Mouse (Mus musculus): ENCODE results near the gene Tcerg1l. TPM values are rescaled to one million over a fixed set of nuclear protein-coding genes. Genes with fewer than 3 reads are reported as not detected.

Gene Tcerg1l
- polyA plus RNA-seq, 1 experiment from 2014 or later = not detected

DNA sequence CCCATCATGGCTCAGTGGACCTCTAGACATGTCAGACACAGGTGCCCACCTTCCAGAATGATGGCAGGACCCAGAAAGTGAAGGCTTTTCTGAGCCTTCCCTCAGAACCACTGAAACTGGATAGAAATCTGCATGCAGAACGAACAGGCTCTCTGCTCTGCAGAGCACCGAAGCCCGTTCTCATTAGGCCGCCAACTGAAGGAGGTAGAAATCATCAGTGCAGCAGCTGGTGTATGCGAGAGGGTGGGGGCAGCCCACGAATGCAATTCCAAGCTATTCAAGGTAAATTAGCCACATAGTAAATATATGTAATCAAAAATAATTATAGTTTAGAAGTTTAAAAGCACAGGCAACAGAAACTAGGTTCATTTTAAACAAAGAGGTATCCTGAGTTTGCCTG lies 68.9 kb downstream of the Tcerg1l start:
- 85% methylated on average over 6 of the region's 6 CpGs for WGBS (ENCODE audit: missing documents)
- Histone ChIP-seq H3K27ac (no peak overlapping the region), H3K4me3 (ENCODE audit: inconsistent target) (no peak overlapping the region), H3K36me3 (ENCODE audit: inconsistent target) (no peaks in the 10 kb centered on the region), H3K79me2 (ENCODE audit: inconsistent target) (no peaks in the 10 kb centered on the region)

- no peaks in the 10 kb centered on the region for H3K79me2 ChIP-seq (ENCODE audit: inconsistent target)
- 74% methylated on average over 3 of the region's 3 CpGs for WGBS (ENCODE audit: missing documents)
- H3K36me3 ChIP-seq (ENCODE audit: inconsistent target) = no peaks in the 10 kb centered on the region
- no peak overlapping the region for H3K4me3 ChIP-seq (ENCODE audit: inconsistent target)
- no peak overlapping the region for H3K27ac ChIP-seq
Measured at GRCm38 (mm10) chr7:138326760-138327159, 70.8 kb downstream of the Tcerg1l start.

GRCm38 (mm10) chr7:138313733-138314132 lies 83.8 kb downstream of the Tcerg1l start:
- no peak overlapping the region for H3K4me3 ChIP-seq (ENCODE audit: inconsistent target)
- H3K36me3 ChIP-seq (ENCODE audit: inconsistent target) = no peaks in the 10 kb centered on the region
- H3K79me2 ChIP-seq (ENCODE audit: inconsistent target) = no peaks in the 10 kb centered on the region
- H3K27ac ChIP-seq = no peak overlapping the region
- WGBS (ENCODE audit: missing documents) = 83% methylated on average over 1 of the region's 1 CpGs

DNA sequence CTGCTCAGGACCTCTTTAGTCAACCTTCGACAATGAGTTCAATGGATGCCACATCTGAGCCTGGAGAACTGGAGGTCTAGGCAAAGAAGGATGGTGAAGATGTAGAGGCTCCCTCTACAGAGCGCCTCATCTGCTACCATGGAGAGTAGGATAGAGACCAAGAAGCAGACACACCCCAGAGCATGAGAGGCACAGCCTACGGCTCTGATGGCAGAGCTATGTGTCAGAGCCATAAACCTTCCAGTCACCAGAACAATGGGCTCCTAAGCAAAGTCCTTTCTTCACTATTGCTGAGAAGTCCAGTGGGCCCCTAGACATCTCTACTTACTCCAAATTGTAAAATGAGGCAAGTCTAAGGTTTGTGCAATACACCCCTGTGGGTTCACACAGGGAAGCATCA lies 91.4 kb downstream of the Tcerg1l start:
- no peaks in the 10 kb centered on the region for H3K79me2 ChIP-seq (ENCODE audit: inconsistent target)
- no peaks in the 10 kb centered on the region for H3K36me3 ChIP-seq (ENCODE audit: inconsistent target)
- no peak overlapping the region for H3K27ac ChIP-seq
- H3K4me3 ChIP-seq (ENCODE audit: inconsistent target) = no peak overlapping the region
- WGBS (ENCODE audit: missing documents) = 64% methylated on average over 3 of the region's 3 CpGs

- WGBS (ENCODE audit: missing documents) = 82% methylated on average over 5 of the region's 5 CpGs
- H3K4me3 ChIP-seq (ENCODE audit: inconsistent target) = no peak overlapping the region
- no peaks in the 10 kb centered on the region for H3K36me3 ChIP-seq (ENCODE audit: inconsistent target)
- H3K27ac ChIP-seq = no peak overlapping the region
- no peaks in the 10 kb centered on the region for H3K79me2 ChIP-seq (ENCODE audit: inconsistent target)
Measured at GRCm38 (mm10) chr7:138284790-138285189, 112.7 kb downstream of the Tcerg1l start.

DNA sequence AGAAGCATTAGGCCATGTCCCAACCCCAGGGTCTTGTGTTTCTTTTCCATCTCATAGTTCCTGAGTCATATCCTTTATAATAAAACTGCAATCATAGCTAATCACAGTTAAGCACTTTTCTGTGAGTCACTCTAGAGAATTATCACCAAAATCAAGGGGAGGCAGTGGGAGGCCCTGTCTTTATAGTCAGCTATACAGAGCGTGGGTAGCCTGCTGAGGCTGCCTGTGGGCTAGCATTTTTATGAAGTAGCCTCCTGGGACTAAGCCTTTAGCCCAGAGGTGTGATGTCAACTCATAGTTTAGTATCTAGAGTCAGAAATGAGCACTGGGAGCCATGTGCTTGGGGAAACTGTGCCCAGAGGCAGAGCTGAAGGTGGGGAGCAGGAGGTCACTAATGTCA lies 122.3 kb downstream of the Tcerg1l start:
- H3K36me3 ChIP-seq (ENCODE audit: inconsistent target) = no peaks in the 10 kb centered on the region
- H3K79me2 ChIP-seq (ENCODE audit: inconsistent target) = no peaks in the 10 kb centered on the region
- 88% methylated on average over 1 of the region's 1 CpGs for WGBS (ENCODE audit: missing documents)
- H3K4me3 ChIP-seq (ENCODE audit: inconsistent target) = no peak overlapping the region
- no peak overlapping the region for H3K27ac ChIP-seq

GRCm38 (mm10) chr7:138271328-138271727 lies 126.2 kb downstream of the Tcerg1l start:
- no peaks in the 10 kb centered on the region for H3K79me2 ChIP-seq (ENCODE audit: inconsistent target)
- WGBS (ENCODE audit: missing documents) = 94% methylated on average over 7 of the region's 7 CpGs
- H3K27ac ChIP-seq = no peak overlapping the region
- no peaks in the 10 kb centered on the region for H3K36me3 ChIP-seq (ENCODE audit: inconsistent target)
- H3K4me3 ChIP-seq (ENCODE audit: inconsistent target) = no peak overlapping the region

GRCm38 (mm10) chr7:138269386-138269785 lies 128.1 kb downstream of the Tcerg1l start:
- 90% methylated on average over 8 of the region's 8 CpGs for WGBS (ENCODE audit: missing documents)

DNA sequence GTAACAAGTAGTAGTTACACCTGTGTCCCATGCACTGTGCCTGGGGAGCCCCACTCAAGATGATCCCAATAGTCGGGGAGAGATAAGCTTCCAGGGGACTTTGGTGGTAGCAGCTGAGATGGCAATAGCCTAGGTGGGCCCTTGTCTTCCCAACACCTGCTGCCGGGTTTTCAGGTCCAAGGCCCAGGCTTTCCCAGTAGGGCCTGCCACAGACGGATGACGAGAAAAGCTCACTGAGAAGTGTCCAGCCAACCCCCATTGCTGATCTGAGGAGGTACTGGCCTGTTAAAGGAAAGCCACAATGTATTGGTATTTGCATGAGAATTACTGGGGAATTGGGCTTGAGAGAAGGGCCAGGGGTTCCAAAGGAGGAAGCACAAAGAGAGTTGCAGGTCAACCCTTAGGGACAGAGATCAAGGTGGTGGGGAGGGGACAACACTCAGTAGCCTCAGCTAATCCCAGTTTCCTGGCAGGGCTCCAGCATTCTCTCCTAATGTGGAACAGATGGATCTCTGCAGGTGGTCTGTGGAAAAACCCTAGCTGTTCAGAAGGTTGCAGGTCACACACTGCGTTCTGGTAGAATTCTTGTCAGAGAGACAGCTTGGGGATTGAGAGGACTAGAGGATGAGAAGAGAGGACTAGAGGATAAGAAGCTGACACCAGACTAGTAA lies 129.4 kb downstream of the Tcerg1l start:
- no peaks in the 10 kb centered on the region for H3K79me2 ChIP-seq (ENCODE audit: inconsistent target)
- no peak overlapping the region for H3K27ac ChIP-seq
- WGBS (ENCODE audit: missing documents) = 82% methylated on average over 5 of the region's 5 CpGs
- no peak overlapping the region for H3K4me3 ChIP-seq (ENCODE audit: inconsistent target)
- H3K36me3 ChIP-seq (ENCODE audit: inconsistent target) = no peaks in the 10 kb centered on the region

More at GRCm38 (mm10) chr7:138269386-138269785, 128.1 kb downstream of the Tcerg1l start:
- no peaks in the 10 kb centered on the region for H3K36me3 ChIP-seq (ENCODE audit: inconsistent target)
- no peak overlapping the region for H3K27ac ChIP-seq
- no peaks in the 10 kb centered on the region for H3K79me2 ChIP-seq (ENCODE audit: inconsistent target)
- no peak overlapping the region for H3K4me3 ChIP-seq (ENCODE audit: inconsistent target)

DNA sequence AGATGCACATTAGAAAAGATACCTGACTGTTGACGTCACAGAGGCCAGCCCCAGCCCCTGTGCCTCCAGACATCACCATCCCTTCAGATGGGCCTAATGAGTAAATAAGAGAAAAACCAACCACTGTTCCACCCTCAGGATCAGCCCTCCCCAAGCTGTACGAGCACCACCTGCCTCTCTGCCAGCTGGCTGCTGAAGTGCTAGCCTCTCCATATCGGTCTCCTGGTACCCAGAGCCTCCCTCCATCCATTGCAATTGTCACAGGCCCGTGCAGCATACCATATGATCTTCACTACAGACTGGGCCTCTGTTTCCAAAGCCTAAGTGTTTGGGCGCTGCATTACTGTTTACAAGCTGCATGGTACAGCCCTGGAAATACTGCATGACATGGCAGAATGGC lies 148.9 kb downstream of the Tcerg1l start:
- H3K27ac ChIP-seq = no peak overlapping the region
- H3K79me2 ChIP-seq (ENCODE audit: inconsistent target) = no peaks in the 10 kb centered on the region
- 85% methylated on average over 5 of the region's 5 CpGs for WGBS (ENCODE audit: missing documents)
- H3K4me3 ChIP-seq (ENCODE audit: inconsistent target) = no peak overlapping the region
- no peaks in the 10 kb centered on the region for H3K36me3 ChIP-seq (ENCODE audit: inconsistent target)

- no peak overlapping the region for H3K4me3 ChIP-seq (ENCODE audit: inconsistent target)
- H3K36me3 ChIP-seq (ENCODE audit: inconsistent target) = no peaks in the 10 kb centered on the region
- WGBS (ENCODE audit: missing documents) = 78% methylated on average over 3 of the region's 3 CpGs
- H3K79me2 ChIP-seq (ENCODE audit: inconsistent target) = no peaks in the 10 kb centered on the region
- H3K27ac ChIP-seq = no peak overlapping the region
Measured at GRCm38 (mm10) chr7:138248176-138248575, 149.4 kb downstream of the Tcerg1l start.

GRCm38 (mm10) chr7:138246684-138247083 lies 150.8 kb downstream of the Tcerg1l start:
- WGBS (ENCODE audit: missing documents) = 0% methylated on average over 2 of the region's 2 CpGs
- Histone ChIP-seq H3K27ac (no peak overlapping the region), H3K4me3 (ENCODE audit: inconsistent target) (no peak overlapping the region), H3K36me3 (ENCODE audit: inconsistent target) (no peaks in the 10 kb centered on the region), H3K79me2 (ENCODE audit: inconsistent target) (no peaks in the 10 kb centered on the region)

DNA sequence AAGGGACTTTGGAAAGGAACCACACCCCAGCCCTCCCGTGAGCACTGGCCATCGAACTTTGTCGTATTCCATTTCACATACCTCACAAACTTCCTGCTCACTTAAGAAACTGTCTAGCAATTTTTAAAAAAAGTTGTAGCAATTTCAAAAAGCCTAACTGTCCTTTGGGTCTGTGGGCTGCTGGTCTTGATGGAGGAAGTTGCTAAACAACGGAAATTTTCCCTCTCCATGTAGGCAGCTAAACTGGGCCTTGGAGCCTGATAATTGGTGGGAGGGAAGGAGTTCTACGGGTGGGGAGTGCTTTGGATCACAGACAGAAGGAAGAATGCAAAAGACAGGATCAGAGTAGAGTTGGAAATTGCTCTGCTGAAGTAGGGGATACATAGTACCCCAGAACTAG lies 155.3 kb downstream of the Tcerg1l start:
- WGBS (ENCODE audit: missing documents) = 9% methylated on average over 5 of the region's 5 CpGs

GRCm38 (mm10) chr7:138237708-138238225 lies 159.8 kb downstream of the Tcerg1l start:
- Histone ChIP-seq H3K79me2 (ENCODE audit: inconsistent target) (no peaks in the 10 kb centered on the region), H3K36me3 (ENCODE audit: inconsistent target) (no peaks in the 10 kb centered on the region), H3K27ac (no peak overlapping the region), H3K4me3 (ENCODE audit: inconsistent target) (no peak overlapping the region)
- WGBS (ENCODE audit: missing documents) = 29% methylated on average over 5 of the region's 5 CpGs

More for the DNA sequence above, 155.3 kb downstream of the Tcerg1l start:
- Histone ChIP-seq H3K36me3 (ENCODE audit: inconsistent target) (no peaks in the 10 kb centered on the region), H3K27ac (no peak overlapping the region), H3K4me3 (ENCODE audit: inconsistent target) (no peak overlapping the region), H3K79me2 (ENCODE audit: inconsistent target) (no peaks in the 10 kb centered on the region)

GRCm38 (mm10) chr7:138224252-138224651 lies 173.3 kb downstream of the Tcerg1l start:
- Histone ChIP-seq H3K27ac (no peak overlapping the region), H3K79me2 (ENCODE audit: inconsistent target) (no peaks in the 10 kb centered on the region), H3K36me3 (ENCODE audit: inconsistent target) (no peaks in the 10 kb centered on the region), H3K4me3 (ENCODE audit: inconsistent target) (no peak overlapping the region)
- 52% methylated on average over 3 of the region's 3 CpGs for WGBS (ENCODE audit: missing documents)

DNA sequence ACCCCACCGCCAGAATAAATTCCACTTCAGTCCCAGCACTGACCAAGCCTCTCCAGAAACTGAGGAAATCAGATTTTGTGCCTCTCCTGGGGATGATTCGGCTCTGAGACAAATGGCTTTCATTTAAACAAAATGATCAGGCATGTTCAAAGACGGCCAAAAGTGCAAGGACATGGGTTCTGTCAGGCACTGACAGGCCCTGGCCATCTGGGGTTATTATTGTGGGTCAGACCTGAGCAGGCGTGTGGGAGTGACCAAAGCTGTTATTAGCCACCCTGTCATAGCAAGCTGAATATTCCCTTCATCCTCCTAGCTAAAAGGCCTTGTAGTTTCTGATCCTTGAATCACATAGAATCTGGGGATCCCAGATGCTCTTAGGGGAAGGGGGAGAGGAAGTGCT lies 174.6 kb downstream of the Tcerg1l start:
- H3K4me3 ChIP-seq (ENCODE audit: inconsistent target) = no peak overlapping the region
- no peaks in the 10 kb centered on the region for H3K36me3 ChIP-seq (ENCODE audit: inconsistent target)
- 94% methylated on average over 4 of the region's 4 CpGs for WGBS (ENCODE audit: missing documents)
- H3K27ac ChIP-seq = no peak overlapping the region
- H3K79me2 ChIP-seq (ENCODE audit: inconsistent target) = no peaks in the 10 kb centered on the region
